Mouse (Mus musculus) hindbrain, embryonic 14.5 days (tissue): Measurements from ENCODE around the gene Ap5s1. TPM values are rescaled to one million over a fixed set of nuclear protein-coding genes. Genes with fewer than 3 reads are reported as not detected.
A peak's percentile ranks its signal among the peaks of the same experiment; 100 is the strongest.

Experiments used
- ATAC-seq: fragments of 200-750 bp; cut with Nextera tagmentation; 2 replicates; pipeline ENCODE4 v1.8.0; 2017; ENCODE audit warnings: moderate number of reproducible peaks, mild to moderate bottlenecking, moderate TSS enrichment, moderate library complexity; ENCODE audit not compliant: low FRiP score
- DNase-seq: peaks from one replicate; pipeline ENCODE4 v3.0.0-alpha.2; 2015; ENCODE audit warnings: low spot score
- H3K27ac ChIP-seq: fragments of 300-500 bp; sonication (generic); 2 replicates; pipeline ENCODE4 v1.5.1; 2014; ENCODE audit warnings: mild to moderate bottlenecking, moderate library complexity
- H3K27me3 ChIP-seq: fragments of 300-500 bp; sonication (generic); 2 replicates; pipeline ENCODE4 v1.6.1; 2014; ENCODE audit warnings: mild to moderate bottlenecking, low read length, mixed read lengths; ENCODE audit not compliant: control insufficient read depth, insufficient read depth
- H3K36me3 ChIP-seq: fragments of 300-500 bp; sonication (generic); replicated peaks from 2 replicates; pipeline ENCODE4 v1.6.1; 2014; ENCODE audit not compliant: control insufficient read depth, insufficient read depth
- H3K4me1 ChIP-seq: fragments of 300-500 bp; sonication (generic); replicated peaks from 2 replicates; pipeline ENCODE4 v1.6.1; 2014; ENCODE audit warnings: antibody characterized with exemption, low read length, mixed read lengths; ENCODE audit not compliant: control insufficient read depth, insufficient read depth
- H3K4me2 ChIP-seq: fragments of 300-500 bp; sonication (generic); replicated peaks from 2 replicates; pipeline ENCODE4 v1.6.1; 2014; ENCODE audit warnings: mild to moderate bottlenecking, moderate library complexity
- H3K4me3 ChIP-seq: fragments of 300-500 bp; sonication (generic); replicated peaks from 2 replicates; pipeline ENCODE4 v1.5.1; 2014; ENCODE audit warnings: mild to moderate bottlenecking, low read length
- H3K9ac ChIP-seq: fragments of 300-500 bp; sonication (generic); 2 replicates; pipeline ENCODE4 v1.6.1; 2014
- H3K9me3 ChIP-seq: fragments of 300-500 bp; sonication (generic); 2 replicates; pipeline ENCODE4 v1.6.1; 2016; ENCODE audit warnings: low read length; ENCODE audit not compliant: control insufficient read depth
- WGBS: fragments of 180-500 bp; shearing (Covaris S2); extraction: QIAGEN DNeasy Blood & Tissue Kit; methylation state at CpG from one replicate; pipeline ENCODE4 v1.1.7; 2014; 5-methylcytosine and 5-hydroxymethylcytosine counted together
- polyA plus RNA-seq: library from polyadenylated mRNA; unstranded; fragments of >200 nt; fragmentation: Nextera tagmentation; extraction: Ambion mirVana; gene quantifications from 2 replicates; pipeline ENCODE4 v1.2.1, GENCODE M21; 2014

Gene Ap5s1
- polyA plus RNA-seq, 1 experiment from 2014 or later = 39.7 TPM

DNA sequence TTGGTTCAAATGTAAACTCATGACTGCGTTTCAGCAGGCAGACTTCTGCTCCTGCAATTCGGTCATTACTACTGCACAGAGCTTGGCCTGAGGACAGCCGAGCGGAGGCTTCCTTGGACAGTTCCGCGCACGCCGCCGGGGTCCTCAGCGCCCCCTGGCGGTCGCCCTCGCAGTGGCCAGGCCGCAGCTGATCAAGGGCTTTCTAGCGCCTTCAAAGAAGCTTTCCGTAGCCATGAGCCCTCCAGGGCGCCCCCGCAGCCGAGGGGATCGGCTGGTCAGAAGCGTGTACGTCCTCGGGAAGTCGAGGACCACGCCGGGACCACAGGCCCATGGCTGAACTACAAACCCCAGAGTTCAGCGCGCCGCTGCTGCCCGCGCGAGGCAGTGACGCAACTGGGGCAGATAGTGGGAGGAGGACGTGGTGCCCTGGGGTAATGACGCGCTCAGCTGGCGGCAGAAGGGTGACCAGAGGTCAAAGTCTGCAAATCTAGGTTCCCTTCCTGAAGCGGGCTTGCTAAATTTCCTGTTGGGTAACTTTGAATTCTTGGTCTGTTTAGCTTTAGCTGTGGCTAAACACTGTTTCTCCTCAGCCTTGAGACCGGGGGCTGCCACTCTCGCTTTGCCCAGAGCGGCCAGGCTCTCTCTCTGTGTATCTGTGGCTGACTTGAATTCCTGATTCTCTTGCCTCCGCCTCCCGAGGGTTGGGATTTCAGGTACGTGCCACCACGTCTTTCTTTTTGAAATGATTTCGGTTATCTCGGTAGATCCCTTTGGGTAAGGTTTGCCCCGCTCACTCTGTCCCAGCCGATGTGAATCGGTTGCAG lies 3.3 kb downstream of the Ap5s1 start:
- Histone ChIP-seq H3K4me1 (peaks cover 16% of the 10 kb centered on the region), H3K27ac (peak overlapping the region; percentile 88), H3K4me3 (peak overlapping the region; percentile 52), H3K36me3 (peaks cover 10% of the 10 kb centered on the region), H3K9me3 (no peaks in the 10 kb centered on the region), H3K4me2 (peak overlapping the region; percentile 80), H3K27me3 (no peaks in the 10 kb centered on the region), H3K9ac (peak overlapping the region; percentile 72)
- peak; percentile 97 for ATAC-seq
- peak; percentile 96 for DNase-seq
- WGBS = 1% methylated on average over 50 of the region's 50 CpGs

- H3K9ac ChIP-seq = peak overlapping the region; percentile 72
- DNase-seq (no peak), ATAC-seq (no peak)
- peak overlapping the region; percentile 88 for H3K27ac ChIP-seq
- no peaks in the 10 kb centered on the region for H3K9me3 ChIP-seq
- peaks cover 16% of the 10 kb centered on the region for H3K4me1 ChIP-seq
- peak overlapping the region; percentile 52 for H3K4me3 ChIP-seq
- H3K27me3 ChIP-seq = no peaks in the 10 kb centered on the region
- H3K4me2 ChIP-seq = peak overlapping the region; percentile 80
- 71% methylated on average over 9 of the region's 9 CpGs for WGBS
- H3K36me3 ChIP-seq = peaks cover 10% of the 10 kb centered on the region
Observed at GRCm38 (mm10) chr2:131211026-131211615, 4.2 kb downstream of the Ap5s1 start.

DNA sequence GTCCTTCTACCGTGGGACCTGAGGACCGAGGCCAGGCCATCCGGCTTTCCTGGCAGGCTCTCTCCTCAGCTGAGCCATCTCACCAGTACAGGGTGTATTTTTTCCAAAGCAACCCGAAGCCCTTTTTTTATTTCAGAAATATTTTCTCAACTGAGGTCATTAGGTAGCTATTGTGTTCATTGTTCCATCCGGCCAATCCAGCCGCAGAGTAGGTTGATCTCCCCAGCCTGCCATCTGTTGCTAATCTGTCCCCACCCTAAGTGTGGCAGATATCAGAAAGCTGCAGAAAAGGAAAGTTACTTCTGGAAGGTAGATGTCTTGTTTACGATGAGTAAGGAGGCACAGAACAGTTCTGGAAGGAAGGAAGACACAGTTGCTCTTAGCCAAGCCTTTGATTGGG lies 6.9 kb downstream of the Ap5s1 start:
- no peak for ATAC-seq
- H3K27ac ChIP-seq = no peak overlapping the region
- H3K27me3 ChIP-seq = no peaks in the 10 kb centered on the region
- no peaks in the 10 kb centered on the region for H3K9me3 ChIP-seq
- no peak overlapping the region for H3K4me2 ChIP-seq
- peaks cover 10% of the 10 kb centered on the region for H3K36me3 ChIP-seq
- 86% methylated on average over 7 of the region's 7 CpGs for WGBS
- peaks cover 16% of the 10 kb centered on the region for H3K4me1 ChIP-seq
- no peak overlapping the region for H3K9ac ChIP-seq
- no peak overlapping the region for H3K4me3 ChIP-seq
- no peak for DNase-seq

DNA sequence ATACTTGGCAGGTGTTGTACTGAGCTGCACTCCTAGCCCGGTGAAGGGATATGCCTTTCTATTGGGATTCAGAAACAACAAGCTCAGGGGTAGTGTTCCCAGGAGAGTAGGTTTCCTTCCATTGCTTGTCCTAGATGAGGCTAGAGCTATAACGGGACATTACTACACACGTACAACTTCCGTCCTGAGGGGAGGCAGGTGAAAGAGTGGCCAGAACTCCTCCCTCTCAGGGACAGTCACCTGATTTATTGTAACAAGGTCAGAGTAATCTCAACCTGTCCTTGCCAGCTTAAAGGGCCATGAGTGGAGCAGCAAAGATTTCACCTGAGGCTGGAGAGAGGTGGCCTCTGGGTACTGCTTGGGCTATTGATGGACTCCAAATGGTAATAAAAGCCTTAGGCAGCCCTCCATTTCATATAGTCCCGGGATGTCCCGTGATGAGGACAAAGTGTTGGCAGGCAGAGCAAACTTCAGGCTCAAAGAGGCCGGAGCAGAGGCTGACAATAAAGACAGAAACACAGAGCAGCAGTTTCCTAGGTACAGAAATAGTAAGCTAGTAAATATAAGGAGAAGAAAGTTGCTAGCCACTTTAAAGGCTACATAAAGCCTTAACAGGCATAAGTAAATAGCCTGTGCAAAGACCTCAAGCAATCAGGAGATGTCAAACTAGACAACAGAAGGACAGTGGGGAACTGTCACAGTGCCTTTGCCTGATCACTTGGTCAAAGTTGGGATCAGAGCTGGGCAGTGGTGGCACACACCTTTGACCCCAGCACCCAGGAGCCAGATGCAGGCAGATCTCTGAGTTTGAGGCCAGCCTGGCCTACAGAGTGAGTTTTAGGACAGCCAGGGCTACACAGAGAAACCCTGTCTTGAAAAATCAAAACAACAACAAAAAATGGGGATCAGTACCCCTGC lies 9.3 kb downstream of the Ap5s1 start:
- H3K27me3 ChIP-seq = no peaks in the 10 kb centered on the region
- H3K36me3 ChIP-seq = peaks cover 10% of the 10 kb centered on the region
- no peak overlapping the region for H3K4me3 ChIP-seq
- WGBS = 87% methylated on average over 7 of the region's 7 CpGs
- no peak overlapping the region for H3K4me2 ChIP-seq
- DNase-seq = no peak
- no peak overlapping the region for H3K27ac ChIP-seq
- H3K4me1 ChIP-seq = peaks cover 5% of the 10 kb centered on the region
- no peak overlapping the region for H3K9ac ChIP-seq
- no peak for ATAC-seq
- H3K9me3 ChIP-seq = no peaks in the 10 kb centered on the region

- Histone ChIP-seq H3K9ac (no peak overlapping the region), H3K4me3 (no peak overlapping the region), H3K4me2 (no peak overlapping the region), H3K27me3 (no peaks in the 10 kb centered on the region), H3K27ac (no peak overlapping the region), H3K4me1 (no peaks in the 10 kb centered on the region), H3K9me3 (no peaks in the 10 kb centered on the region), H3K36me3 (no peaks in the 10 kb centered on the region)
- no peak for DNase-seq
- ATAC-seq = no peak
- WGBS = 83% methylated on average over 4 of the region's 4 CpGs
Observed at GRCm38 (mm10) chr2:131220030-131220429, 13.2 kb downstream of the Ap5s1 start.

DNA sequence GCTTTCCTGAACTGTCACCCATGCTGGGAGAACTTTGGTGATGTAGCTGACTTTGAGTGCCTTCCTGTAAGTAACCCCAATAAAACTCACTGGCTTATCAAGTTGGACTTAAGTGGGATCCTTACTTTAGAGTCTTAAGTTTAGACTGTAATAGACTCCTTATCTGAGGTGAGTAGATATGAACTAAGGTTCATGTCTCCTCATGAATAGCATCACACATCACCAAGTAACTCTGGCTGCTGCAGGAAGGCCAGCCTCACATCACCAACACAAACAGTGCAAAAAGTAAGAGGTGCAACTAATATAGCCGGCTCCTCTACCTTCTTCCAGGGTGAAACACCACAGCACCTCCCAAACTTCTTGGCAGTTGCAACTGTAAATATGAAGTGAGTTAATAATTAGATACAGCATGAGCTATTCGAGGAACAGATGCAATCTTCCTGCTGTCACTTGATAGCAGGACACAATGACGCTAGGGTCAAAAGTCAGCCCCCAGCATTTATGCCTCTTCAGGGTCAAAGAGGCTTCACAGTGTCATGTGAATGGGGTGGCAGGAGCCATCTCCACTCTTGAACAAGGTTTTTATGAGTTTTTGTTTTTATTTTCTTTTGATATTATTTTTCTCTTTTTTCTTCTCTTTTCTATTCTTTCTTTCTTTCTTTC lies 15.1 kb downstream of the Ap5s1 start:
- H3K9me3 ChIP-seq = no peaks in the 10 kb centered on the region
- H3K4me1 ChIP-seq = no peaks in the 10 kb centered on the region
- no peaks in the 10 kb centered on the region for H3K36me3 ChIP-seq
- H3K4me3 ChIP-seq = no peak overlapping the region
- no peak overlapping the region for H3K27ac ChIP-seq
- WGBS = 73% methylated on average over 3 of the region's 3 CpGs
- no peak for ATAC-seq
- no peak for DNase-seq
- H3K27me3 ChIP-seq = no peaks in the 10 kb centered on the region
- no peak overlapping the region for H3K4me2 ChIP-seq
- no peak overlapping the region for H3K9ac ChIP-seq

- no peak overlapping the region for H3K4me2 ChIP-seq
- ATAC-seq (no peak), DNase-seq (no peak)
- no peaks in the 10 kb centered on the region for H3K36me3 ChIP-seq
- WGBS = 53% methylated on average over 5 of the region's 5 CpGs
- H3K9me3 ChIP-seq = no peaks in the 10 kb centered on the region
- H3K27me3 ChIP-seq = no peaks in the 10 kb centered on the region
- H3K4me3 ChIP-seq = no peak overlapping the region
- no peak overlapping the region for H3K27ac ChIP-seq
- H3K9ac ChIP-seq = no peak overlapping the region
- H3K4me1 ChIP-seq = no peaks in the 10 kb centered on the region
Observed at GRCm38 (mm10) chr2:131222562-131222961, 15.7 kb downstream of the Ap5s1 start.

DNA sequence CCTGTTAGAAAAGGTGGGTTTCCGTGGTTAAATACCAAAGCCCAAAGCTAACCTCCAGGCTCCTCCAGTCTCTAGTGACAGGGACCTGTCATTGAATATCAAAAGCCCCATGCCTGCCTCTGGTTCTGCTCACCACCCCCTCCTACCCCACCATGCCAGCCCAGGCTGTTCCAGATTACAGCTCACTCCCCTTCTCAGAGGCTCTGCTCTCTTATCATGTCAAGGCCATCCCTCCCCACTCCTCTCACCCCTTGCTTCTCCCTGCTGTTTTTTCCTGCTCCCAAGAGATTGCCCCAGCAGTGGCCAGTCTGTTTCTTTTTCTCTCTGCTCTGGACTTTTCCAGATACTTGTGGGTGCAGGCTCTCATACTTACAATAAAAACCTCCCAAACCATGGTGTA lies 16.7 kb downstream of the Ap5s1 start:
- no peak overlapping the region for H3K4me3 ChIP-seq
- H3K9ac ChIP-seq = no peak overlapping the region
- 77% methylated on average over 1 of the region's 1 CpGs for WGBS
- H3K27me3 ChIP-seq = no peaks in the 10 kb centered on the region
- no peaks in the 10 kb centered on the region for H3K4me1 ChIP-seq
- H3K36me3 ChIP-seq = no peaks in the 10 kb centered on the region
- ATAC-seq (no peak), DNase-seq (no peak)
- H3K9me3 ChIP-seq = no peaks in the 10 kb centered on the region
- no peak overlapping the region for H3K4me2 ChIP-seq
- H3K27ac ChIP-seq = no peak overlapping the region

- WGBS = 87% methylated on average over 6 of the region's 6 CpGs
- no peaks in the 10 kb centered on the region for H3K27me3 ChIP-seq
- H3K27ac ChIP-seq = no peak overlapping the region
- no peaks in the 10 kb centered on the region for H3K4me1 ChIP-seq
- ATAC-seq (no peak), DNase-seq (no peak)
- H3K4me2 ChIP-seq = no peak overlapping the region
- H3K9ac ChIP-seq = no peak overlapping the region
- H3K36me3 ChIP-seq = no peaks in the 10 kb centered on the region
- no peak overlapping the region for H3K4me3 ChIP-seq
- H3K9me3 ChIP-seq = no peaks in the 10 kb centered on the region
Observed at GRCm38 (mm10) chr2:131225178-131225577, 18.3 kb downstream of the Ap5s1 start.
